Mouse (Mus musculus): Measurements from ENCODE around the gene Pla2g4f. TPM values are rescaled to one million over a fixed set of nuclear protein-coding genes. Genes with fewer than 3 reads are reported as not detected.

Gene Pla2g4f
- total and polyA plus RNA-seq, 2 experiments from 2014 or later = 0.05 TPM; not detected in 1

- WGBS = 61% methylated on average over 2 of the region's 2 CpGs
- DNase-seq (ENCODE audit: low spot score) = peak; percentile 44
- H3K4me1 ChIP-seq (ENCODE audit: insufficient read depth, low read length) = no peaks in the 10 kb centered on the region
- no peak overlapping the region for H3K9ac ChIP-seq (replicated peaks; ENCODE audit: low read length, poor library complexity, severe bottlenecking)
- peak; percentile 62 for TF ChIP-seq CTCF (IDR thresholded peaks at IDR 0.05)
- H3K36me3 ChIP-seq (ENCODE audit: insufficient read depth, low read length) = peaks cover 67% of the 10 kb centered on the region
- no peaks in the 10 kb centered on the region for H3K27me3 ChIP-seq (ENCODE audit: insufficient read depth, low read length)
- H3K4me2 ChIP-seq (ENCODE audit: low read depth, low read length, poor library complexity, severe bottlenecking) = no peak overlapping the region
- H3K27ac ChIP-seq (ENCODE audit: low read depth, low read length) = no peak overlapping the region
- no peak for ATAC-seq (ENCODE audit: low FRiP score)
- no peaks in the 10 kb centered on the region for H3K9me3 ChIP-seq (ENCODE audit: low read length)
- H3K4me3 ChIP-seq (ENCODE audit: low read depth, low read length) = no peak overlapping the region
Measured at GRCm38 (mm10) chr2:120337886-120338285, 23.9 kb upstream of the Pla2g4f start.

- DNase-seq (ENCODE audit: low spot score) = no peak
- Histone ChIP-seq H3K4me2 (ENCODE audit: low read depth, low read length, poor library complexity, severe bottlenecking) (no peak overlapping the region), H3K27me3 (ENCODE audit: insufficient read depth, low read length) (no peaks in the 10 kb centered on the region), H3K9ac (replicated peaks; ENCODE audit: low read length, poor library complexity, severe bottlenecking) (no peak overlapping the region), H3K27ac (ENCODE audit: low read depth, low read length) (no peak overlapping the region), H3K4me3 (ENCODE audit: low read depth, low read length) (no peak overlapping the region), H3K9me3 (ENCODE audit: low read length) (no peaks in the 10 kb centered on the region), H3K36me3 (ENCODE audit: insufficient read depth, low read length) (peaks cover 55% of the 10 kb centered on the region), H3K4me1 (ENCODE audit: insufficient read depth, low read length) (no peaks in the 10 kb centered on the region)
- no peak for ATAC-seq (ENCODE audit: low FRiP score)
- 89% methylated on average over 4 of the region's 4 CpGs for WGBS
- TF ChIP-seq CTCF (IDR thresholded peaks at IDR 0.05) = no peak
Measured at GRCm38 (mm10) chr2:120331575-120331974, 17.6 kb upstream of the Pla2g4f start.

GRCm38 (mm10) chr2:120315077-120315476 lies 1.1 kb upstream of the Pla2g4f start:
- ATAC-seq (ENCODE audit: low FRiP score) = no peak
- no peak for TF ChIP-seq CTCF (IDR thresholded peaks at IDR 0.05)
- WGBS = 87% methylated on average over 4 of the region's 4 CpGs
- Histone ChIP-seq H3K27me3 (ENCODE audit: insufficient read depth, low read length) (no peaks in the 10 kb centered on the region), H3K27ac (ENCODE audit: low read depth, low read length) (no peak overlapping the region), H3K36me3 (ENCODE audit: insufficient read depth, low read length) (peaks cover 30% of the 10 kb centered on the region), H3K4me2 (ENCODE audit: low read depth, low read length, poor library complexity, severe bottlenecking) (no peak overlapping the region), H3K9ac (replicated peaks; ENCODE audit: low read length, poor library complexity, severe bottlenecking) (no peak overlapping the region), H3K4me3 (ENCODE audit: low read depth, low read length) (no peak overlapping the region), H3K9me3 (ENCODE audit: low read length) (no peaks in the 10 kb centered on the region), H3K4me1 (ENCODE audit: insufficient read depth, low read length) (no peaks in the 10 kb centered on the region)
- no peak for DNase-seq (ENCODE audit: low spot score)

- no peak overlapping the region for H3K4me2 ChIP-seq (ENCODE audit: low read depth, low read length, poor library complexity, severe bottlenecking)
- no peak overlapping the region for H3K27ac ChIP-seq (ENCODE audit: low read depth, low read length)
- no peaks in the 10 kb centered on the region for H3K9me3 ChIP-seq (ENCODE audit: low read length)
- no peak for ATAC-seq (ENCODE audit: low FRiP score)
- H3K9ac ChIP-seq (replicated peaks; ENCODE audit: low read length, poor library complexity, severe bottlenecking) = no peak overlapping the region
- whole genome bisulfite sequencing = 90% methylated on average over 4 of the region's 4 CpGs
- H3K4me3 ChIP-seq (ENCODE audit: low read depth, low read length) = no peak overlapping the region
- no peaks in the 10 kb centered on the region for H3K27me3 ChIP-seq (ENCODE audit: insufficient read depth, low read length)
- H3K36me3 ChIP-seq (ENCODE audit: insufficient read depth, low read length) = peaks cover 30% of the 10 kb centered on the region
- no peak for TF ChIP-seq CTCF (IDR thresholded peaks at IDR 0.05)
- no peaks in the 10 kb centered on the region for H3K4me1 ChIP-seq (ENCODE audit: insufficient read depth, low read length)
- DNase-seq (ENCODE audit: low spot score) = no peak
Measured at GRCm38 (mm10) chr2:120314487-120314886, 522 bp upstream of the Pla2g4f start.

- DNase-seq (ENCODE audit: low spot score) (no peak), ATAC-seq (ENCODE audit: low FRiP score) (no peak)
- no peaks in the 10 kb centered on the region for H3K4me1 ChIP-seq (ENCODE audit: insufficient read depth, low read length)
- no peak overlapping the region for H3K27ac ChIP-seq (ENCODE audit: low read depth, low read length)
- H3K27me3 ChIP-seq (ENCODE audit: insufficient read depth, low read length) = no peaks in the 10 kb centered on the region
- H3K9me3 ChIP-seq (ENCODE audit: low read length) = no peaks in the 10 kb centered on the region
- H3K36me3 ChIP-seq (ENCODE audit: insufficient read depth, low read length) = peaks cover 10% of the 10 kb centered on the region
- no peak overlapping the region for H3K9ac ChIP-seq (replicated peaks; ENCODE audit: low read length, poor library complexity, severe bottlenecking)
- H3K4me2 ChIP-seq (ENCODE audit: low read depth, low read length, poor library complexity, severe bottlenecking) = no peak overlapping the region
- H3K4me3 ChIP-seq (ENCODE audit: low read depth, low read length) = no peak overlapping the region
- no peak for TF ChIP-seq CTCF (IDR thresholded peaks at IDR 0.05)
- 86% methylated on average over 7 of the region's 7 CpGs for WGBS
Measured at GRCm38 (mm10) chr2:120312276-120312825, 1.6 kb downstream of the Pla2g4f start.

GRCm38 (mm10) chr2:120304113-120304512 lies 9.9 kb downstream of the Pla2g4f start:
- Histone ChIP-seq H3K4me2 (ENCODE audit: low read depth, low read length, poor library complexity, severe bottlenecking) (no peak overlapping the region), H3K4me3 (ENCODE audit: low read depth, low read length) (no peak overlapping the region), H3K9me3 (ENCODE audit: low read length) (no peaks in the 10 kb centered on the region), H3K36me3 (ENCODE audit: insufficient read depth, low read length) (no peaks in the 10 kb centered on the region), H3K9ac (replicated peaks; ENCODE audit: low read length, poor library complexity, severe bottlenecking) (no peak overlapping the region), H3K27ac (ENCODE audit: low read depth, low read length) (no peak overlapping the region), H3K4me1 (ENCODE audit: insufficient read depth, low read length) (no peaks in the 10 kb centered on the region), H3K27me3 (ENCODE audit: insufficient read depth, low read length) (no peaks in the 10 kb centered on the region)
- WGBS = 36% methylated on average over 3 of the region's 3 CpGs
- DNase-seq (ENCODE audit: low spot score) (no peak), ATAC-seq (ENCODE audit: low FRiP score) (no peak)
- TF ChIP-seq CTCF (IDR thresholded peaks at IDR 0.05) = no peak

Measured in midbrain, postnatal 0 days (tissue).